Mouse (Mus musculus) midbrain, embryonic 16.5 days (tissue): Measurements from ENCODE around the gene Dapk1. TPM values are rescaled to one million over a fixed set of nuclear protein-coding genes. Genes with fewer than 3 reads are reported as not detected.

ENCODE experiments used
- ATAC-seq: fragments of 200-750 bp; cut with Nextera tagmentation; 2 replicates; pipeline ENCODE4 v1.8.0; 2017; ENCODE audit warnings: moderate TSS enrichment
- H3K27ac ChIP-seq: fragments of 300-500 bp; sonication (generic); 2 replicates; pipeline ENCODE4 v1.5.1; 2014; ENCODE audit warnings: mild to moderate bottlenecking, low read length, mixed read lengths
- H3K27me3 ChIP-seq: fragments of 300-500 bp; sonication (generic); 2 replicates; pipeline ENCODE4 v1.6.1; 2014; ENCODE audit warnings: low read depth, low read length, mixed read lengths; ENCODE audit not compliant: control insufficient read depth, insufficient read depth
- H3K36me3 ChIP-seq: fragments of 300-500 bp; sonication (generic); 2 replicates; pipeline ENCODE4 v1.6.1; 2014; ENCODE audit warnings: mild to moderate bottlenecking, low read length, moderate library complexity, mixed read lengths; ENCODE audit not compliant: control insufficient read depth, insufficient read depth
- H3K4me1 ChIP-seq: fragments of 300-500 bp; sonication (generic); 2 replicates; pipeline ENCODE4 v1.6.1; 2014; ENCODE audit warnings: mild to moderate bottlenecking, low read length, mixed read lengths; ENCODE audit not compliant: control insufficient read depth, insufficient read depth
- H3K4me2 ChIP-seq: fragments of 300-500 bp; sonication (generic); 2 replicates; pipeline ENCODE4 v1.6.1; 2014; ENCODE audit warnings: mild to moderate bottlenecking, low read length, mixed read lengths
- H3K4me3 ChIP-seq: fragments of 300-500 bp; sonication (generic); 2 replicates; pipeline ENCODE4 v1.5.1; 2014; ENCODE audit warnings: low read depth, mild to moderate bottlenecking, low read length, moderate library complexity, mixed read lengths
- H3K9ac ChIP-seq: fragments of 300-500 bp; sonication (generic); 2 replicates; pipeline ENCODE4 v1.6.1; 2014; ENCODE audit warnings: low read depth, low read length, mixed read lengths
- H3K9me3 ChIP-seq: fragments of 300-500 bp; sonication (generic); replicated peaks from 2 replicates; pipeline ENCODE4 v1.6.1; 2014; ENCODE audit warnings: mild to moderate bottlenecking, low read length, mixed read lengths; ENCODE audit not compliant: control insufficient read depth, poor library complexity, severe bottlenecking
- WGBS: fragments of 180-500 bp; shearing (Covaris S2); extraction: QIAGEN DNeasy Blood & Tissue Kit; methylation state at CpG from one replicate; pipeline ENCODE4 v1.1.7; 2014; 5-methylcytosine and 5-hydroxymethylcytosine counted together
- polyA plus RNA-seq: library from polyadenylated mRNA; unstranded; fragments of >200 nt; fragmentation: Nextera tagmentation; extraction: Ambion mirVana; gene quantifications from 2 replicates; pipeline ENCODE4 v1.2.1, GENCODE M21; 2015

Gene Dapk1
- polyA plus RNA-seq, 1 experiment from 2014 or later: 44.6 TPM

GRCm38 (mm10) chr13:60664816-60665215, 63.1 kb downstream of the Dapk1 start:
- 89% methylated on average over 10 of the region's 10 CpGs for WGBS
- Histone ChIP-seq H3K27me3 (no peaks in the 10 kb centered on the region), H3K4me3 (no peak overlapping the region), H3K27ac (no peak overlapping the region), H3K4me1 (peaks cover 15% of the 10 kb centered on the region), H3K9me3 (no peaks in the 10 kb centered on the region), H3K9ac (no peak overlapping the region), H3K4me2 (no peak overlapping the region), H3K36me3 (no peaks in the 10 kb centered on the region)
- no peak for ATAC-seq

- Histone ChIP-seq H3K36me3 (no peaks in the 10 kb centered on the region), H3K9me3 (no peaks in the 10 kb centered on the region), H3K4me2 (no peak overlapping the region), H3K4me1 (peaks cover 16% of the 10 kb centered on the region), H3K4me3 (no peak overlapping the region), H3K9ac (no peak overlapping the region), H3K27ac (no peak overlapping the region), H3K27me3 (no peaks in the 10 kb centered on the region)
- 86% methylated on average over 4 of the region's 4 CpGs for WGBS
- no peak for ATAC-seq
These were observed 63.7 kb downstream of the Dapk1 start for GRCm38 (mm10) chr13:60665402-60665801.

- Histone ChIP-seq H3K4me1 (peaks cover 19% of the 10 kb centered on the region), H3K4me3 (no peak overlapping the region), H3K27me3 (no peaks in the 10 kb centered on the region), H3K36me3 (no peaks in the 10 kb centered on the region), H3K4me2 (no peak overlapping the region), H3K9me3 (no peaks in the 10 kb centered on the region), H3K27ac (no peak overlapping the region), H3K9ac (no peak overlapping the region)
- ATAC-seq: no peak
- 85% methylated on average over 6 of the region's 6 CpGs for WGBS
These were observed 66.3 kb downstream of the Dapk1 start for GRCm38 (mm10) chr13:60668036-60668435.

- no peaks in the 10 kb centered on the region for H3K9me3 ChIP-seq
- no peak overlapping the region for H3K4me3 ChIP-seq
- no peak for ATAC-seq
- H3K4me2 ChIP-seq: no peak overlapping the region
- no peaks in the 10 kb centered on the region for H3K27me3 ChIP-seq
- no peak overlapping the region for H3K27ac ChIP-seq
- WGBS: 62% methylated on average over 10 of the region's 10 CpGs
- peaks cover 7% of the 10 kb centered on the region for H3K4me1 ChIP-seq
- no peak overlapping the region for H3K9ac ChIP-seq
- H3K36me3 ChIP-seq: no peaks in the 10 kb centered on the region
These were observed 68.9 kb downstream of the Dapk1 start for GRCm38 (mm10) chr13:60670605-60671004.

GRCm38 (mm10) chr13:60671235-60671634, 69.5 kb downstream of the Dapk1 start:
- H3K27ac ChIP-seq: no peak overlapping the region
- H3K36me3 ChIP-seq: no peaks in the 10 kb centered on the region
- H3K9ac ChIP-seq: no peak overlapping the region
- no peaks in the 10 kb centered on the region for H3K9me3 ChIP-seq
- no peak for ATAC-seq
- no peak overlapping the region for H3K4me3 ChIP-seq
- H3K4me2 ChIP-seq: no peak overlapping the region
- WGBS: 40% methylated on average over 10 of the region's 10 CpGs
- H3K27me3 ChIP-seq: no peaks in the 10 kb centered on the region
- H3K4me1 ChIP-seq: peaks cover 7% of the 10 kb centered on the region

- Histone ChIP-seq H3K36me3 (no peaks in the 10 kb centered on the region), H3K9ac (no peak overlapping the region), H3K27ac (no peak overlapping the region), H3K4me1 (peaks cover 7% of the 10 kb centered on the region), H3K4me3 (no peak overlapping the region), H3K27me3 (no peaks in the 10 kb centered on the region), H3K9me3 (no peaks in the 10 kb centered on the region), H3K4me2 (no peak overlapping the region)
- ATAC-seq: no peak
- WGBS: 86% methylated on average over 8 of the region's 8 CpGs
These were observed 70.5 kb downstream of the Dapk1 start for GRCm38 (mm10) chr13:60672287-60672686.

- no peak overlapping the region for H3K9ac ChIP-seq
- 90% methylated on average over 11 of the region's 11 CpGs for WGBS
- no peak for ATAC-seq
- no peaks in the 10 kb centered on the region for H3K36me3 ChIP-seq
- peaks cover 8% of the 10 kb centered on the region for H3K4me1 ChIP-seq
- no peak overlapping the region for H3K27ac ChIP-seq
- H3K27me3 ChIP-seq: no peaks in the 10 kb centered on the region
- no peak overlapping the region for H3K4me3 ChIP-seq
- H3K4me2 ChIP-seq: no peak overlapping the region
- no peaks in the 10 kb centered on the region for H3K9me3 ChIP-seq
These were observed 71.3 kb downstream of the Dapk1 start for GRCm38 (mm10) chr13:60672882-60673675.

- Histone ChIP-seq H3K4me1 (peaks cover 12% of the 10 kb centered on the region), H3K4me3 (no peak overlapping the region), H3K9me3 (no peaks in the 10 kb centered on the region), H3K4me2 (no peak overlapping the region), H3K27me3 (no peaks in the 10 kb centered on the region), H3K27ac (no peak overlapping the region), H3K36me3 (no peaks in the 10 kb centered on the region), H3K9ac (no peak overlapping the region)
- 50% methylated on average over 2 of the region's 2 CpGs for WGBS
- no peak for ATAC-seq
These were observed 72.6 kb downstream of the Dapk1 start for GRCm38 (mm10) chr13:60674301-60674700.

- Histone ChIP-seq H3K9me3 (no peaks in the 10 kb centered on the region), H3K27me3 (no peaks in the 10 kb centered on the region), H3K4me1 (peaks cover 12% of the 10 kb centered on the region), H3K27ac (no peak overlapping the region), H3K4me2 (no peak overlapping the region), H3K4me3 (no peak overlapping the region), H3K36me3 (no peaks in the 10 kb centered on the region), H3K9ac (no peak overlapping the region)
- ATAC-seq: no peak
- WGBS: 51% methylated on average over 9 of the region's 9 CpGs
These were observed 73.2 kb downstream of the Dapk1 start for GRCm38 (mm10) chr13:60674911-60675310.
